Mouse (Mus musculus) c-Kit-positive CD71-positive TER-119-positive erythroid progenitor cells, embryonic 14.5 days (primary cell): ENCODE measurements around the gene Slc35e2.
"Not testable (repeated sequence)": the region's sequence is repeated elsewhere in the genome, so short reads cannot be mapped to it uniquely, and the experiment has no call there.

Experiments used
- DNase-seq: peaks from one replicate; pipeline ENCODE4 v3.0.0-alpha.2; 2013; ENCODE audit warnings: low spot score

Gene Slc35e2

DNA sequence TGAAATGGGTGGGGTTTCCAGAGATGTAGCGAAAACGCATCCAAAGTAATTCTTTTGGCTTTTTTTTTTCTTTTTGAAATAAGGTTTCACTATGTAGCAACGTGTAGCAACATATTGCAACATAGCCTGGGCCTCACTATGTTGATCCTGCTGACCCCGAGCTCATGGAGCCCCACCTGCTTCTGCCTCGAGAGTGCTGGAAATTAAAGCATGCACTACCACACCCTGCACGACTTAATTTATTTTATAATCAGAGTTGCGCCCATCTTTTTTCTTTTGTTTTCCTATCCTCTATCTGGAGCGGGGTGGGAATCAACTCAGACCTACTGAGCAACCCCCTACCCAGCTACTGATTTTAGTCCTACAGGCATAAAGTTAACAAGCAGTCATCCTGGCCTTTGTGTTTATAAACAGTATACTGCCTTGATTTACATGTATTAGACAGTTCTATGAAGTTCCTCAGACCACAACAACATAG, 68.4 kb downstream of the Slc35e2 start:
- no peak for DNase-seq

DNA sequence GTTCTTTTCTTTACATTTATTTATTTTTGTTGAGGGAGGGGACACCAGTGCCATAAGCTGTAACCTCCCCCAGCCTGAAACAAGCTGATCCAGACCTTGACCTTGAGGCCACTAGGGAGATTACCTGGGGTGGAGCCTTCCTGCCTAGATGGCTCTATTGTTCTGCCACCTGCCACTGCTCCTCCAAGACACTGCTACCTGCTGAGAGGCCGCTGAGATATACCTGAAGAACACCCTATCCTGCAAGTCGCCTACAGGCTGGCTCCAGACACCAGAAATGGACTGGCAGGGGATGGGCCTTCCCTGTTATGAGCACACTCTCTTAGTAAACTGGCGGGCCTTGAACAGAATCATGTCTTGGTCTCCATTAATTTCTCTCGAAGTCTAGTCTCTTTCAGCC, 69.0 kb downstream of the Slc35e2 start:
- not testable (repeated sequence) for DNase-seq

DNA sequence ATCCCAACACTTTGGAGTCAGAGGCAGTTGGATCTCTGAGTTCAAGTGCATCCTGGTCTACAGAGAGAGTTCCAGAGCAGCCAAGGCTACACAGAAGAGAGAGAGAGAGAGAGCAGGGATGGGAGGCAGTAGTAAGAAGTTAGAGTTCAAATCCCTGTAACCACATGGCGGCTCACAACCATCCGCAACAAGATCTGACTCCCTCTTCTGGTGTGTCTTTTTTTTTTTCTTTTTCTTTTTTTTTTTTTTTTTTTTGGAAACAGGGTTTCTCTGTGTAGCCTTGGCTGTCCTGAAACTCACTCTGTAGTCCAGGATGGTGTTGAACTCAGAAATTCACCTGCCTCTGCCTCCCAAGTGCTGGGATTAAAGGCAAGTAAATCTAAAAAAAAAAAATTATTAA, 70.9 kb downstream of the Slc35e2 start:
- no peak for DNase-seq
